Mouse (Mus musculus): Measurements from ENCODE around the gene Fam193a.

Fam193a gene

GRCm38 (mm10) chr5:34369341-34370021, at the start of gene Fam193a:
TSS of gene Fam193a (plus strand) at chr5:34369933.
- DNase-seq (ENCODE audit: low spot score in 2 of 2): peak; percentile 95 to 96

DNA sequence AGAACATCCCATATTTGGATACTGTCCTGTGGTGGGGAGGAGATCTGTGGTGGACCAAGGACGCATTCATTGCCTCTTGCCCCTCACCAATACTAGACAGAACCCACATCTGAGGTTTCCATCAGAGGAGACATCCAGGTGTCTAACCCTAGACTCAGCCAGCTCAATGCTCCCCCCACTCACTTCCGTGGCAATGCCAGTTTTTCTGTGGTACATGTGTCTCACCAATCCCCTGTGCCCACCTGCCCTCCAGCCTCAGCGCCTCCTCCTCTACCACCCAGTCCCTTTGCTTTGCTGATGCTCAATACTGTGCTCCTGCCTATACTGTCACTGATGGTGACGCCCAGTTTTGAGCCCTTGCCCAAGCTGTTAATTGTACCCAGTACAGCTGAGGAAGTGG, 48.5 kb upstream of the Fam193a start:
- no peak for DNase-seq (ENCODE audit: low spot score in 2 of 2)

GRCm38 (mm10) chr5:34325286-34325685, 44.4 kb upstream of the Fam193a start:
- DNase-seq (ENCODE audit: low spot score in 2 of 2): no peak

DNA sequence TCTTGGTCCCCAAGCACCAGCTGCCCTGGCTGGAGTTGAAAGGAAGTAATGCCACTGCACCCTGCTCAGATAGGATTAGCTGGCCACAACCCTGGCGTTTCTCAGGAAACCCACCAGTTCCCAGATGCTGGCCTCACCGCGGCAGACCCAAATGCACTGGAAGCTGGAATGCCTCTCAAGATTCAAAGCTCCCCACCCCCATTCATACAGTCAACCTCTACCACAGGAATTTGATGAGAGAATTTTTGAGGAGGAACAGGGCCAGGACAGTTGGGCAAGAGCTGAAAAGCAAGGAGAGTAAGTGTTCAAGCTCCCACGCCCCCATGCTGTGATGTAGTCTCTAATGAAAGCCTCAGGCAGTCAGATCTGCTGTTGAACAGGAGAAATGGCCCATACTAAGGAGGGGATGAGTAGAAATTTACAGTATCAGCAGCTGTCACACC, 43.5 kb upstream of the Fam193a start:
- DNase-seq (ENCODE audit: low spot score in 2 of 2): peak in 1 of 2 experiments; percentile 33

GRCm38 (mm10) chr5:34326875-34327576, 42.7 kb upstream of the Fam193a start:
- DNase-seq (ENCODE audit: low spot score in 2 of 2): peak in 1 of 2 experiments; percentile 12

GRCm38 (mm10) chr5:34330136-34330535, 39.6 kb upstream of the Fam193a start:
- no peak for DNase-seq (ENCODE audit: low spot score in 2 of 2)

- no peak for DNase-seq (ENCODE audit: low spot score in 2 of 2)
Measured at GRCm38 (mm10) chr5:34334081-34334480, 35.7 kb upstream of the Fam193a start.

DNA sequence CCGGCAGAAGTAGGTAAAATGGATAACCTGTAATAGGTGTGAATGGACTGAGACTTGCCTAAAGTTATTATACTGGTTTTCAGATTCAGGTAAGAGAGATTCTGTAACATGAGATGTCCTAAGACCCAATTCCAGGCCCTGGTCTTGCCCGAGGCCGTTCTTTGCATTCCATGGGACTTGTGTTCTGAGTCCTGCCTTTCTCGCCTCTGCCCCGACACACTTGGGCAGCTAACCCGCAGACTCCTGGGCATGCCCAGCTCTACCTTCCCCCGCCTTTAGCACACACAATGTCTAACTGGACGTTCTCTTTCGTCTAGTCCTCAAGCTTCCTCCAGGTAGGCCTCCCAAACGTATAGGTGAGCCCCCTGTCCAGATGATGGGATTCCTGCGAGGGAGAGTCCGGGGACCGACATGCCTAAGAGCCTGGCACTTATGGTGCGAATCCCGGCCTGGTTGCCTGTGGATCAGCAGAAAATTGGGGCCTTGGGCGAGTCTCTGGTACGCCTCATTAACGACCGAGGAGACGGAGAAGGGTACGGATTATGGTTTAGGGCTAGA, 34.1 kb upstream of the Fam193a start:
- DNase-seq (ENCODE audit: low spot score in 2 of 2): no peak

GRCm38 (mm10) chr5:34336097-34336774, 33.5 kb upstream of the Fam193a start, which contains the start of gene Rnf4:
TSS of gene Rnf4 (plus strand) at chr5:34336289.
- peak; percentile 97 to 98 for DNase-seq (ENCODE audit: low spot score in 2 of 2)

DNA sequence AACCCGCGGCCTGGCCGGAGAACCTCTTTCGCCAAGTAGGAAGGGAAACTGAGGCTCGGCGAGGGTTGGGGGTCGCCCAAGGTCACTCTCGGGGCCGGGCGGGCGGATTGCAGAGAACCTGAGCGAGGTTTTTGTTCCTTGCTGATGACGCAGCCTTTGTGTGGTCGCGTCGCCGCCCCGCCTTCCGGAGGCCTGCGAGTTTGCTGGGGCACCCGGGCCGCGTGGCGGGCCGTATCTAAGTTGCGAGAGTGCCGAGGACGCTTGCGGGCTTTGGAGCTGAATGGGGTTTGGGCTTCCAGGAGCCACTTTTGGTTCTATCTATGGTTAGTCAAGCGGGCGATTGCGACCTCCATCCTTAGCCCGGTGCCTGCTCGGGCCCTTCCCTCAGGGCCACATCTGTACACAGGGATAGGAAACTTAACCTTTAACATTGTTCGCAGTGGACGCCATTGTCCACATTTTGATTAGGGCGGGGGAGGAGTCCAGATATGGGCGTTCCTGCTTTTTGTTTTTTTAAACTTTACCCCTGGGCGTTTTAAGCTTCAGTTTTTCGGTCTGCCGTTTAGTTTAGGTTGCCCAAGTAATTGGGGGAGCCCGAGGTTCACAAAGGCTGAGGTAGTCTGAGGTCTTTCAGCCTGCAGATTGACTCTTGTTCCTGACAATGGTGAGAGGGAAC, 32.8 kb upstream of the Fam193a start:
- peak; percentile 44 to 58 for DNase-seq (ENCODE audit: low spot score in 2 of 2)

- no peak for DNase-seq (ENCODE audit: low spot score in 2 of 2)
Measured at GRCm38 (mm10) chr5:34340246-34340645, 29.5 kb upstream of the Fam193a start.

DNA sequence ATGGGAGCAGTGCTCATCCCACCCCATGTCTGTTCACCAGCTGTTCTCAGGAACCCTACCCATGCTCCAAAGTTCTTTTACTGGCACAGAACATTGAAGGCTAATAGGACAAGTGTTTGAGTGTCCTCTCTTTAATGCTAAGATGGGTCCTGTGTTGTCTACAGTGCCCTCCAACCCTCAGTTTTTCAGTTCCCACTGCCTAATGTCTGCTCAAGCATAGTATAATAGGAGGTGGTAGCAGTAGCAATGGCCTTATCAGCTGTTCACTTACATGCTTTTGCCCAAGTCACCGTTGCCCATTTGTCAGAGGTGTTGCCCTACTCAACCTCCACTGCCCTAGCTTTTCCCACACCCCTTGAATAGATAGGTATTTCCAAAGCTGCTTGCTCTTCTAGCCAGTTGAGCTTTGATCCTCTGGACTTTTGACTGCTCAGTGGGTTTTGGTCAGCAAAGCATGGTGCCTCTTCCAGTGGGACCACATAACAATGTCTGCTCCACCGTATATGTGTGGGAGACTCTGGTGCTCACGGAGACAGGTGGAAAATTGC, 17.6 kb upstream of the Fam193a start:
- DNase-seq (ENCODE audit: low spot score in 2 of 2): no peak

DNA sequence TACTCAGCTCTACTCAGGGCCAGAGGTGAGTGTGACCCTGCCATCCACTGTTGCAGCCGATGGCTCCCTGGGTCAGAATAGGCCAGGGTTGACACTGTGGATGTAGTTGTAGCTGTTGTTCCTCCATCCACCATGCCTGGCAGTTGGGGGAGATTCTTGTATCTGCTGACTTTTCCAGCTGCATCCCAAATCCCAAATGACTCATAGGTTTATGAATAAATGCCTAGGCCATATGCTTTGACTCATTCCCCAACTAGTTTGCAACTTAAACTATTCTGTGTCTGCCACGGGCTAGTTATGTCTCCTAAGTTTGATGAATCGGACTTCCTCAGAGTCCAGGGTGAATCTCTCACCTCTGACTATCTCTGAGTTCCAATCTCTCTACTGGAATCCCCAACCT, 9.5 kb upstream of the Fam193a start:
- no peak for DNase-seq (ENCODE audit: low spot score in 2 of 2)

DNA sequence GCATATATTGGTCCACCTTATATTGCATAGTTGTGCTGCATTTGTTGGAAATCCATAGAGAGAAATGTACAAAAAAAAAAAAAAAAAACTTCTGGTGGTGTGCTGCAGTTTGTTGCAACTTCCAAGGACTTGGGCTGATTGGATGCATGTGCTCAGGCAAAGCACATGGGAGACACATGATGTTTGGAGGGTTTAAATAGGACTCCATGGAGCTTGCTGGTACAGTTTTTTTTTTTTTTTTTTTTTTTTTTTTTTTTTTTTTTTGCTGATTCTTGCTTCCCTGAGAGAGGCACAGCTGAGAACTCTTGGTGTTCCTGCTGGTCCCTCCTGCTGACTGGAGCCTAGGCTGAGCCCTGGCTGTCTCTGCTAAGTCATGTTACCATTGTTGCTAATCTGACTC, 6.6 kb upstream of the Fam193a start:
- DNase-seq (ENCODE audit: low spot score in 2 of 2): no peak

DNA sequence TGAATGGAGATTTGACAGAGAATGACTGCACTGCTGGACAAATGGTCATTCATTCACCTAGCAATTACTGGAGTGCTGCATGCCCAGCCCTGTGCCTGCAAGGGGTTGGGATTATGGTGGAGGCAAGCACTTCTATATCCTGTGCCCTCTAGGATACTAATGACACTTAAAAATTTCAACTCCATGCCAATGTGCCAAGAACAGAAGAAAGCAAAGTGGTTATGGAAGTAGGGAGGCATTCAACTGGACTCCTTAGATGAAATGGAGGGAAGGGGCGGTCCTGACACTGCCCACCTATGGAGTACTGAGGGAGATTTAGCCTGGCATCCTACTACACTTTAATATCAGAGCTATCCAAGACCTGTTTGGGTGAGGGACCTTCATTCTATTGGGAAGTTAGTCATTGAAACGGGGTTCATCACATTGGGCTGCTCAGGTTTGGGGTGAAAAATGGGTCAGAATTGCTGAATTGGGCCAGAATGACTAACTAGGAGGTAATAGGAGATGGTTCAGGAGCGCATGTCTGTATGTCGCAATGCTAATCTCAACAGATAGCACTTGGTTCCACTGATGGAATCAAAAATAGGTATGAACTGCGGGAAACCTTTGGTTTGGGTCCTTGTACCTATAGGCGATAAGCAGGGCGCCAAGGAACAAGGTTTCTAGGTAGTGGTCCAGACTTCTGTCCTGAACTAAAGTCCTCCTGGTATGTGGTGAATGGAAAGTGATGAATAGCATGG, 1.0 kb upstream of the Fam193a start:
- no peak for DNase-seq (ENCODE audit: low spot score in 2 of 2)

DNA sequence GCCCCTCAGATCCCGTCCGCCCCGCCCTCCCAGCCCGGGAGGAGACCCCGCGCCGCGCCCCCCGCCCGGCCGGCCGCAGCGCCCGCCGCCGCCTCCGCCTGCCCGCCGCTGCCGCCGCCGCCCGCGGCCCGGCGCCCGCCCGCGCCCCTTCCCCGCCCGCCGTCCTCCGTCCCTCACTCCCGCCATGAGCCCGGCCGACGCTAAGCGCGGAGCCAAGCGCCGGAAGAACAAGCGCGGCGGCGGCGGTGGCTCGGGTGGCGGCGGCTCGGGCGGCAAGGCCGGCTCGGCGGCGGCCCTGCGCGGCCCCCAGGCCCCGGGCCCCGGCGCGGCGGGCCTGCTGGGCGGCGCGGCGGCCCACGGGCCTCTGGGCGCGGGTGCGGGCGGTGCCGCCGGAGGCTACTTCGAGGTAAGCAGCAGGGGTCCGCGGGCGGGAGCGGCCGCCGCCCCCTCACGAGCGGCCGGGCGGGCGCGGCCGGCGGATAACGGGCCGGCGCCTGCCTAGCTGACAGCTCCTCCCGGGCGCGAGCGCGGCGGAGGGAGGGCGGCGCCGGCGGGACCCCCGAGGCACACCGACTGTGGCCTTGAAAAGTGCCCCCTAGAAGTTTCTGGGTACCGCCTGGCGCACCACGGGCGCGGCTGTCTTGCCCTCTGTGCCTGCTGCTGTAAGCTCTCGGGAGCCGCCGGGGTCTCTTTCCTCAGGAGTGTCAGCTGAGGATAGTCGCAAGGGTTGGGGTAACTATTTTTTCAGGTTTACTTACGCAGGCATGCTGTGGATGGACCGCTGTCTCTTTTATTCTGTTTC, 490 bp downstream of the Fam193a start:
- DNase-seq (ENCODE audit: low spot score in 2 of 2): peak; percentile 16 to 28

DNA sequence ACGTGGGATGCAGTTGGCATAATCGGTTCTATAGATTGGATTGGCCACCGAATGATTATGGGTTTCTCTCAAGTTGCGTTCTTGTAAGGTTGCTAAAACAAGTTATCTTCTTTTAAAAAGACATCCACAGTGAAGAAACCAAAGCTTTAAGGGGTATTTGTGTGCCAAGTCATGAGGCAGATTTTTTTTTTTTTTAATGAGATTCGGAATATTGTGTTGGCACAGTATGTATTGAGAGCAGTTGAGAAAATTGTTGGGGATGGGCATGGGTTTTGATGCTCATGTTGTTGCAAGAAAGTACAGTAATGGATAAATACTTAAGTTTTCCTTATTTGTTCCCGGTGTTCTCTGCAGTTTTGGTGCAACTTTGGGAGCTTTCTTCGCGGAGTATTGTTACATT, 1.1 kb downstream of the Fam193a start:
- no peak for DNase-seq (ENCODE audit: low spot score in 2 of 2)

- no peak for DNase-seq (ENCODE audit: low spot score in 2 of 2)
Measured at GRCm38 (mm10) chr5:34372141-34372540, 2.4 kb downstream of the Fam193a start.

DNA sequence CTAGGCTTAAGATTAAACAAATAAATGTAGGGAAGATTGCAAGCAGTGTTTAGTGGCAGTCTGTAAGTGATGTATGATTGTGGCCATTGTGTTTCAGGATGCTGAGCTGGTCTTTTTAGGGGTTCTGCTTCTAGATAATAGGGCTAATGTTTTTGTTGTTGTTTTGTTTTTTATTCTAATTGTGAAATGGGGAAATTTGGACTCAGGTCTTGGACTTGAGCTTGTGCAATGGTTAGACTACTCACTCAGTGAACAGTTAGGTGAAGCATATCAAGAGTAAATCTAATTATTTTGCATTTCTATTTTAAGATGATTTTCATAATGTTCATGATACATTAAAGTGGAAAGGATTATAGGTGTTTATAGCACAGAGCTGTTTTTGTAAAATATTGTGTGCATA, 2.8 kb downstream of the Fam193a start:
- no peak for DNase-seq (ENCODE audit: low spot score in 2 of 2)

DNA sequence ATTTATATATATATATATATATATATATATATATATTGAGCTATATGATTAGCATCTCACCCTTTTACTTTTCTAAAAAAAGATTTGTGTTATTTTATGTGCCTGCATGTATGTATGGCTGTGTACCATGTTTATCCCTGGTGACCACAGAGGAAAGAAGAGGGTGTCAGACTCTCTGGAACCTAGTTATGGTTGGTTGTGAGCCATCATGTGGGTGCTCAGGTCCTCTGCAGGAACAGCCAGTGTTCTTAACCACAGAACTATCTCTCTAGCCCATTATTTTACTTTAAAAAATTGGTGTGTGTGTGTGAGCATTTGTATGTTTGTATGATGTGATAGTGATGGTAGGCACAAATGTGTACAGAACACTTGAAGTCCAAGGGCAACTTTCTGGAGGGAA, 9.1 kb downstream of the Fam193a start:
- no peak for DNase-seq (ENCODE audit: low spot score in 2 of 2)
